Mouse (Mus musculus) CD4-positive helper T cell, adult 2 months (primary cell): ENCODE data around the gene Fntb.
"Not testable (repeated sequence)": the region's sequence is repeated elsewhere in the genome, so short reads cannot be mapped to it uniquely, and the experiment has no call there.

Experiments
- DNase-seq: peaks from one replicate; pipeline ENCODE4 v3.0.0-alpha.2; 2012; ENCODE audit warnings: low read depth, missing footprints, low spot score

Fntb gene

DNA sequence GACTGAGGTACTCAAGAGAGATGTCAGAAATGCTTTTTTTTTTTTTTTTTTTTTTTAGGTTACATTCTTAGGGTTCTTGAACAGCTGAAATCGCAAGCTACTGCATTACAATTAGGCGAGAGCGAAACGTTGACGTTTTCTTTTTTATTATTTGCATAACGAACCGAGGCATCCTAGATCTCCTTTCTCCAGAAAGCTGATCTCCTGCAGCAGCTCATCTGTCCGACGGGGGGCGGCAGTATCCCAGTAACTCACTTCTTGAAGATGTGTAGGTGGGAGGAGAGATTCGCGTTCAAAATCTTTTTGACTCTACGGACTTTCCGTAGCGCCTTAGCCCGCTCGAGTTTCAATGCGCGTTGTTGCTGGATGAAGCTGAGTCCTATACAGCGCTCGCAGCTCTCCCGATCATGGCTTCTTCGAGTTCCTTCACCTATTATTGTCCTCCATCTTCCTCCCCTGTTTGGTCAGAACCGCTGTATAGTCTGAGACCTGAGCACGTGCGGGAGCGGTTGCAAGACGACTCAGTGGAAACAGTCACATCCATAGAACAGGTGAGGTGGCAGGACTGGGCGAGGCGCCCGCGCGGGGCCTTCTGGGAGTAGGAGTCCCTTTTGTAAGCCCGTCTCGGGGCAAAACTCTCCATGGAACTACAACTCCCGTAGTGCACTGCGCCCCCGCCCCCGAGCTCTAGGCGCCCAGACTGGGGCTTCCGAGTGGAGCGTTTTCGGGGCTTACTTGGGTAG, 71.9 kb downstream of the Fntb start:
- peak; percentile 97 for DNase-seq

DNA sequence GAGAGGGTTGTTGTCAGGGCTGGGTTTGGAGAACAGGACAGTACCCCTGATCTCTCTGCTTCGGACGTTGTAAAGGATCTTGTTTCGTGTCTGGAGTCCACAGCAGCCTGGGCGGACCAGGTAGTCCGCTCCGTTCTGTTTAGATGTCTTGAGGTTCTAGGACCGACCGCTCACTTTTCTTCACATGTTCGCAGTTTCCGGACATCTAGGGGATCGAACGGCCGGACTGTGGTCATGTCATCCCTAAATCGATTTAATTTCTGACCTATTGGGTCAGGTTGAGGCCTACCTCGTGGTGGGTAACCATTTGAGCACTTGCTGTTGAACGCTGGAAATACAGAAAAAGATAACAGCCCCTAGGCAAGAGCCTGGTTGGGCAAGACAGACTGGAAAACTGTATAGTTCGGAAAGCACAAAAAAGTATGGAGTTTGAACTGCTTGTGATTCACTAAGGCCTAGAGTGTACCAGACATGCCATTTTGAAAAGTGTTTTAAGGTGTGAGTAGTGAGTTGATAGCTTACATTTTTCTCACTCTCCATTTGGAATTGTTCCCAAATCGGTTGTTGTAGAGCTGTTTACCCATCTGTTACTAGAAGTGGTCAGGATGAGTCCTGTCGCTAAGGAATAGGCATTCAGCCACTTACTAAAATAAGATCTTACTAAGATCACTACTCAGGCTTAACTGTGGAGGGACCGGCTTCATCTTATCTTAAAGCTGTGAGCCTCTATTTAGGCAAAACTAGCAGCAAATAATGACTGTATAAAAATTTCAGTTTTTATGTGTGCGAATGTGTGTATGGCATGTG, 72.7 kb downstream of the Fntb start:
- DNase-seq, result no peak

DNA sequence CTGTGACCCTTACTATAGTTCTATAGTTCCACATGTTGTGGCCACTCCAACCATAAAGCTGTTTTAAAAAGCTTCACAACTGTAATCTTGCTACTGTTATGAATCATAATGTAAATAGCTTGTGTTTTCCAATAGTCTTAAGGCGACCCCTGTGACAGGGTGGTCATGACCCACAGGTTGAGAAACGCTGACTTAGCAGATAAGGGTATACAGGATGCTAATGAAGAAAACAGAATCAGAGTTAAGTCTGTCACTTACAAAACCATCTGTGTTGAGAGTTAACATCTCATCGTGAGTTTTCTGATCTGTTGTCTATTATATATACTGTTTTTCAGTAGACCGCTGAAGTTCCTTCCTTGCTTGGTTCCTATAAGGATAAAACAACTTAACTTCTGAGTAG, 73.9 kb downstream of the Fntb start:
- no peak for DNase-seq

GRCm38 (mm10) chr12:76840081-76840480, 74.7 kb downstream of the Fntb start:
- no peak for DNase-seq

DNA sequence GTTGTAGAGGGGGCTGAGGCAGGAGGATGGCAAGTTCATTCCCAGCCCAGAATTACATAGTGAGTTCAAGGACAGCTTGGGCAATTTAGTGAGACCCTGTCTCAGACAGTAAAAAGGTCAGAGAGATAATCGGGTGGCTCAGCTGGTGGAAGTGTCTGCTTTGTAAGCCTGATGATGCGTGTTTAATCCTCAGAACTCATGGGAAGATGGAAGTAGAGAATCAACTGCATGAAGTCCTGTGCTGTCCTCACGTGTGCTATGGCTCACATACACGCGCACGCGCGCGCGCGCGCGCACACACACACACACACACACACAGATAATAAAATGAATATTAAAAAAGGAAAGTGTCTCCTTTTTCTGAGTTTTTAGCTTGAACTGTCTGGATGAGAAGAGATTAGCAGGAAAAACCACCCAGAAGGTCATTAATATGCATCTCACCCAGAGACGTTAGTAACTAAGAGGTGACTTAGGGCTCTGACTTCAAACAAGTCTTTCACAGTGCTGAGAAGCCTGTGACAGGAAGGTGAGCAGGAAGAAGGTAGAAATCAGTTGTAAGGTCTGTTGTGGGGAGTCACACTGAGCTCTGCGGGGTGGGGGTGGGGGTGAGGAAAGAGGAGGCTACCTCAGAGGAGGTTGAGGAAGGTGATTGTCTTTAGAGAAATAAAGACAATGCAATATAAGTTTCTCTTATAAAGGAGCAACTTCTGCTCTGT, 79.1 kb downstream of the Fntb start:
- DNase-seq, result peak; percentile 61

GRCm38 (mm10) chr12:76852419-76852818, 87.0 kb downstream of the Fntb start:
- no peak for DNase-seq

DNA sequence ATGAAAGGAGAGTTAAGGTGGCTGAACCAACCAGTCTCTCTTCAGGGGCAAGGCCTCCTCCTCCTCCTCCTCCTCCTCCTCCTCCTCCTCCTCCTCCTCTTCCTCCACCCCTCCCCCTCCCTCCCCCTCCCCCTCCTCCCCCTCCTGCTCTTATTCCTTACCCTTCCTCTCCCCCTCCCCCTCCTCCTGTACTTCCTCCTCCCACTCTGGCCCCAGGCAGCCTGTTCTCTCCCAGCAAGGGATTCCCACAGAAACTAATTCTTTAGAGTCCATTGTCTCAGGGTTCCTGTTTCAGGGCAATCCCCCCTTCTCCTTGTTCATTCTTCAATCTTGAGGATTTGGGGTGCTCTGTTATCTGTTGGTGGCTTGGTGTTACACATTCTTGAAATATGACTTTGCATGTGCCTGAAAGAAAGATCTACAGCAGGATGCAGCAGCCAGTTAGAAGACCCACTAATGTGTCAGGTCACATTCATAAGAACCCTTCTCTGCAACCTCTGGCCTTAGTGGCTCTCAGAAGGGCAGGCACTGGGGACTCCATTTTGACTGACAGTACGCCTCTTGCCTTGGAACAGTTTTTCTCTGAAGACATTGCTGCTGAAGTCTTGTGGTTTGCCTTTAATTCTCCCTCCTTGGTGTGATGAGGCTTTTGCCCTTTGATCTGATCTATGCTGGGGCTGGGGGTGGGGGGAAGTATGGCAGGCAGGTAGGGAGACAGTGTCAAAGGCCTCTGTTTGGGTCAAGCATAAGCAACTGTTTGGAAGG, 88.2 kb downstream of the Fntb start:
- DNase-seq, result peak; percentile 65

DNA sequence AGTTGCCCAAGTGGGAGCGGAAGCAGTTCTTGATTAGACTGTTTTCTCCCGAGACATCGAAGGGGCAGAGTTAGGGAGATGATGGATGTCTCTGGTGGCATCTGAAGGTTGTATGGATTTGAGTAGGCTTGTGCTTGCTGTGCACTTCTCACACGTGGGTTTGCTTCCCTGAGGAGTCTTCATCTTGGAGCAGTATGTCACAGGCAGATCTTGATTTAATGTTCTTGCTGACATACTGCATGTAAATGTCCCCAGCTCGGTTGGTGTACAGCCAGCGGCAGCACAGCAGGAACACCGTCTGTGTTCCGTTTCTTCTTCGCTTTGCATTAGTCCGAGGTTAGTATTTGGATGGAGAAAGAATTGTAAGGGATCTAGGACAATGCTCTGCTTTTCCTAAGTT, 91.7 kb downstream of the Fntb start:
- no peak for DNase-seq

DNA sequence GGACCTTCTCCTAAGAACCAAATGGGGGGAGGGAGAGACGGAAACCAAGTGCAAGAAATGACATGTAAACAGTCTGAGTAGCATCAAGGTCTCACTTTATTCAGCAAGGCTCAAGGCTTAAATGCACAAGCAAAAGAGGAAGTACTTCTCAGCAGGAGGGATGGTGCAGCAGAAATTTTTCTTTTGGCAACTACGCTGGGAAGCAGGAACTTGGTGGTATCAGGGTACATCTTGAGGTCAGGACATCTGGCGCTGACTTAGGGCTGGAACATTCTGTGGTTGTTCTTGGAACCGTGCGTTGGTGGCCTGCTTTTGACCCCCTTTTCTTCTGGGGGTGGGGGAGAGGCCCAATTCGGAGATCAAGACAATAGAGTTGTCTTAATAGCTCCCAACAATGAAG, 93.4 kb downstream of the Fntb start:
- not testable (repeated sequence) for DNase-seq

DNA sequence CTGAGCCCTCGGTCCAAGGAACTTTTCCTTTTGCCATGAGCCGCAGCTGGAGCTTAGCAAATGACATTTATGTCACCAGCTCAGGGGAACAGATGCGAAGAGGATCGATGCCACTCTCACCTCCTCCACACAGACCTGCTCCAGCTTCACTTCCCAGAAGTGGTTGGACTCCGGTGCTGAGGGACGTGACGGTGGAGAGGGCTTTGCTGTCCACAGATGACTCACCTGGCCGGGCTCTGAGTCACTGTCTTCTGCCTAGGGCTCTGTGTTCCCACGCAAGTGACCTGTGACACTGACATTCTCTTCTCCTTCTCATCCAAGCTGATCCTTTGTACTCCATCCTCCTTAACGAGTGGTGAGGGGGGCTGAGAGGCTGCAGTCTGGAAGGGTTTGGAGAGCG, 98.3 kb downstream of the Fntb start:
- no peak for DNase-seq

DNA sequence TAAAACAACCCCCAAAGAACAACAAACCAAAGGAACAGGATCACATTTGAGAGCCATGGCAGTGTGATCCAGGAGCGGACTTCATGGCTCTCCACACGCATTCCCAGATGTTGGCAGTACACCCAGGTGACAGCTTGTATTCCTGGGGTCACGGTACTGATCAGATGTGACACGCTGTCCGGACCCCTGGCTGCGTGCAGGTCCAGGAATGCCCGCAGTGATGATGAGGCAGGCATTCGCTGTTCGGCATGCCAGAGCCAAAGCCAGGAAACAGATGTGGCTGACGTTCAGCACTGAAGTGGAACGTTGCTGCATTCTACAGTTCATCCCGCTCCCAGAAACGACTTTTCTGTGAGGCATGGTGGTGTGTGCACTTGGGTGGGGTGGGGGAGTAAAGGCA, 99.9 kb downstream of the Fntb start:
- DNase-seq, result no peak

DNA sequence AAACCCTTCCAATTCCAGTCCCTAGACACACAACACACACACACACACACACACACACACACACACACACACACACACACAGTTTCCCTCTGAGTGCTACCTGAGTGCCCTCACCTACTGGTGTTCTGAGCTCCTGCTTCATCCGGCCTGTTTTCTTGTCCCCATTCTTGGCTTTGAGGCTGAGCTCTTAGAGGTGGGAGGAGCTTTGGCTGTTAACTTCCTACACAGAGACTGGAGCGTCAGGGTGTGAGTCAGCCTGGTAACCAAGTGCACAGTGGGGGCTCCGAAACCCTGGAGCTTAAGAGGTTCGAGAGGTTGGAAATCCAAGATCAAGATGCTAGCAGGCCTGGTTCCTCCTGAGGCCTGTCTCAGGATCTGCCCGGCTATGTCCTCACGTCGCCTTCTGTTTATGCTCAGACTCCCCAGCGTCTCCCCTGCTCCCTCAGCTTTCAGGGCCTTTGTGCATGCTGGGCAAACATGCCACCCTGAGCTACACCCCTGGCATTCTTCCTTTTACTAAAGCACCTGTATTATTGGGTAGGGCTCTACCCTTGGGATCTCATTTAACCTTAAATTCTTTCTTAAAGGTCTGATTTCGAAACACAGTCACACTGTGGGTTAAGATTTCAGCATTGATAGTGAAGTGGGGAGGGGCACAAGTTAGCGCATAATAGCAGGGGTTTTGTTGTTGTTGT, 102.3 kb downstream of the Fntb start:
- peak; percentile 68 for DNase-seq

- no peak for DNase-seq
Observed at GRCm38 (mm10) chr12:76868463-76869198, 103.2 kb downstream of the Fntb start.

DNA sequence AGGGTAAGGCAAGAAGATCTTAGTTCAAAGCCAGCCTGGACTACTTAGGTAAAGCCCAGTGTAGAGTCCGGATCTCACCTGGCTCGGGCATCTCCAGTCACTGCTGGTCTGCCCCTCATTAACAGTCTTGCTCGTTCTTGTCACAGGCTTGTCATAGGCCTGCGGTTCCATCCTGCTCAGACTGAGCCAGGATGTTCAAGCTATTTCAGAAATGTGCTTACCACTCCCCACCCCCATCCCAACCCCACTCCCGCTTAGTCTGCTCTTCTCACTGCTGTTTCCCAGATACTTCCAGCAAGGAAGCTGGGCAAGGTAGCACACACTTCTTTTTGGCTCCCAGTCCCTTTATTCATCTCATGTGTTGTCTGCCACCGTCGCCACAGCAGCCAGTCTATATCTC, 104.2 kb downstream of the Fntb start:
- no peak for DNase-seq

DNA sequence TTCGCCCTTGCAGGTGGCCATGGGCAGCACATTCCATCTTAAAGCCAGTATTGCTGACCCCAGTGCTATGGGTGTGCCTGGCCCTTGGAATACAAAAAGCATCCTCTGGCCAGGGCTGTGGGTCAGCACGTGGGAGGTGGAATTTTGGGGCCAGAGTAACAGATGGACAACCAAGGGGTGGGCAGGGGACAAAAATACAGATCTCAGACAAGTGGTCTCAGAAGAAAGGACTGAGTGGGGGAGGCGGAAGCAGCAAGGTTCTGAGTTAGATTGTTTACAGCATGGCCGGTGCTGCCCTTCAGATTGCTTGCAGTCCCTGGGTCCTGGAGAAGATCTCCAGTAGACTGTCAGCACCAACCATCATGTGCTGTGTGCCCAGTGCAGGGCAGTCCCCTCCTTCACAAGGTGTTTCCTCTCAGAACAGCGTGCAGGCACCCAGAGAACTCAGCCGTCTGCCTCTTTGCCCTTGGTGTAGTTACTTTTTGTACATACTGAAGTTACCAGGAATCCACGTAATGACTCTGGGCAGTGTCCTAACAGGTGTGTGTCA, 107.5 kb downstream of the Fntb start:
- no peak for DNase-seq

DNA sequence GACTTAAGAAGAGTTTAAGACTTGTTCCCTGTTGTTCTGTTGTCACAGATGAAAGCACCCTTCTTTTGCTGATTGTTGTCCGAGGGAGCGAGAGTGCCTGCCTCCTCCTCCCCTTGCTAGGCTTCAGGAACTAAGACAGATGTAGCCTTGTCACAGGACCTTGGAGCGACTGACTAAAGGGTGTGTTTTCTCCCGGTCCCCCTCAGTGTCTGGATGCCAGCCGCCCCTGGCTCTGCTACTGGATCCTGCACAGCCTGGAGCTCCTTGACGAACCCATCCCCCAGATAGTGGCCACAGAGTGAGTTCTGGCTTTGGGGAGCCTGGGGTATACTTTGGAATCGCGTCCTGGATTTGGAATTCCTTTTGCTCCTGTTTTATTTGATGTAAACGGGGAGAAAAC, 109.4 kb downstream of the Fntb start:
- DNase-seq, result no peak

GRCm38 (mm10) chr12:76879242-76879641, 113.9 kb downstream of the Fntb start:
- DNase-seq, result peak; percentile 61

DNA sequence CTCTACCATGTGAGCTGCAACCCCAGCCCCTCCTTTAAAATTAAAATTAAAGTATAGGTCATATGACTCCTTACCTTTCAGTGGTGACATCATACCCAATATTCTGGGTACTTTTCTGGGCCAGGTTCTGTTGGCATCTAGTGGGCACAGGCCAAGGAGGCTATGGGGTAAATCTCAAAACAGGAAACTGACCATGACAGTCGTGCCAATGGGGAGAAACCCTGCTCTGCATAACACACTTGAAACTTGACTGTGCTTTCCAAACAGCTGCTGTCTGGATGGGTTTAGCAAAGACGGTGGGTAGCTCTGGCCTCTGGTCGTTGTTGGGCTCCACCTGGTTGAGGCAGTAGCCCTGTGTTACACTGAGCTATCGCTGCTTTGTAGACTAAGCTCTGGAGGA, 114.7 kb downstream of the Fntb start:
- no peak for DNase-seq

DNA sequence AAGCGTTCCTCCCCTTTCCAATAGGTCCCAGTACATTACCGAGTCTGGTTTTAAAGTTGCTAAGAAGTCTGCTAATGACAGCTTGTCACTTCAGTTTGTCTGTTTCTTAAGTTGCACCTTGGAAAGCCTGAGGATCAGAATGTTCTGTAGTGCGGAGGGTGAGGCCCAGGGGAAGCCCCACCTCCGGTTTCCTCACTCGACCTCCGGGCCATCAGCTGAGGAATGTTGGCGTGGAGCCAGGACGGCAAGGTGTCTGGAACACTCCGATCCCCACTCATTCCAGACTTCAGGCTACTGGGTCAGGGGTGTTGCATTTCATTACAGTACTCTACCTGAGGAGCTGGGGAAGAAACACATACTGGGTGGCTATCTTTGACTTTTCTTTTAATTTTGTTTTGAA, 118.4 kb downstream of the Fntb start:
- no peak for DNase-seq

DNA sequence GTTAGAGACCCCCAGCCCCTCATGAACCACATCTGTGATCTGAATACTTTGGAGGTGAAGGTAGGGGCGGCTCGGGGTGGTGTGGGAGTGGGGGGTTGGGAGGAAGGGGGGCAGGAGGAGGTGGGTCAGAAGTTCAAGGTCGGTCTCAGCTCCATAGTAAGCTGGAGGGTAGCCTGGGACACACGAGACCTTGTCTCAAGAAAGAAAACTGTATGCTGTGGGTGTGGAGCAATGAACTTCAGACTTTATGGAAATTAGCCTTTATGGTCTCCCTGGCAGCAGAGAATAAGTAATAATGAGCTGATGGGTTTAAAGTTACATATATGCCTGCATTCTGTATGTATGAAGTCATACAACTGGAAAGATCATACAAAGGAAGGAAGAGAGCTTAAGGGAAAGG, 119.7 kb downstream of the Fntb start:
- DNase-seq, result no peak
